Mouse (Mus musculus): Measurements from ENCODE around the gene Gm13277.
"Not testable (repeated sequence)": the region's sequence is repeated elsewhere in the genome, so short reads cannot be mapped to it uniquely, and the experiment has no call there.

Gene Gm13277

GRCm38 (mm10) chr4:88782335-88782734 lies 6.1 kb upstream of the Gm13277 start:
- peak in 1 of 2 experiments; percentile 4 for DNase-seq (ENCODE audit: low read depth in 1 of 2, low spot score in 2 of 2)

GRCm38 (mm10) chr4:88785409-88785808 lies 3.0 kb upstream of the Gm13277 start, which contains the start of gene Gm13276:
Gene Gm13276 (plus strand): TSS chr4:88785709.
- DNase-seq (ENCODE audit: low read depth in 1 of 2, low spot score in 2 of 2): not testable (repeated sequence)

GRCm38 (mm10) chr4:88791250-88791649 lies 2.8 kb downstream of the Gm13277 start, which contains the start of gene Gm13278:
Gene Gm13278 (plus strand): TSS chr4:88791550.
- DNase-seq (ENCODE audit: low read depth in 1 of 2, low spot score in 2 of 2): not testable (repeated sequence)

- peak; percentile 61 to 85 for DNase-seq (ENCODE audit: low read depth in 1 of 2, low spot score in 2 of 2)
These were observed 5.7 kb downstream of the Gm13277 start, which contains the start of gene Gm13275 for GRCm38 (mm10) chr4:88793936-88794675. Gene Gm13275 (plus strand): TSS chr4:88794487.

GRCm38 (mm10) chr4:88797097-88797496 lies 8.7 kb downstream of the Gm13277 start, which contains the start of gene Gm13279:
Gene Gm13279 (plus strand): TSS chr4:88797397.
- DNase-seq (ENCODE audit: low read depth in 1 of 2, low spot score in 2 of 2): not testable (repeated sequence)

GRCm38 (mm10) chr4:88799365-88799764 lies 10.9 kb downstream of the Gm13277 start, which contains the start of gene Gm13285:
Gene Gm13285 (plus strand): TSS chr4:88799665.
- DNase-seq (ENCODE audit: low read depth in 1 of 2, low spot score in 2 of 2): not testable (repeated sequence)

DNA sequence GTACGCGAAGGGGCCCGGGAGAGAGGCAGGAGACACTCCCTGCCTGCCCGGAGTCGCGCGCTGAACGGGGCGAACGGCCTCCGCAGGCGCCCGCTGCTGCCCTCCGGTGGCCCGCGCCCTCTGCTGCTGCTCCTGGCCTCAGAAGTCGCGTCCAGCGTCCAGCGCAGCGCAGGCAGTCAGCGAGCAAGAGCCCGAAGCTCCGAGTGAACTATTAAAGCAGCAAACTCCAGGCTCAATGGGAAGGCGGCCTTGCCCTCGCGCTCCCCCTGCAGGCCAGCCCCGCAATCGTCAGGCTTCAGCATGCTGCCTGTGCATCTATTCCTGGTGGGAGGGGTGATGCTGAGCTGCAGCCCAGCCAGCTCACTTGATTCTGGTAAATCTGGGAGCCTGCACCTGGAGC lies 14.5 kb downstream of the Gm13277 start, which contains the start of gene Gm13287:
Gene Gm13287 (plus strand): TSS at position 301 of the 400 bp plus-strand sequence.
- DNase-seq (ENCODE audit: low read depth in 1 of 2, low spot score in 2 of 2): not testable (repeated sequence)

DNA sequence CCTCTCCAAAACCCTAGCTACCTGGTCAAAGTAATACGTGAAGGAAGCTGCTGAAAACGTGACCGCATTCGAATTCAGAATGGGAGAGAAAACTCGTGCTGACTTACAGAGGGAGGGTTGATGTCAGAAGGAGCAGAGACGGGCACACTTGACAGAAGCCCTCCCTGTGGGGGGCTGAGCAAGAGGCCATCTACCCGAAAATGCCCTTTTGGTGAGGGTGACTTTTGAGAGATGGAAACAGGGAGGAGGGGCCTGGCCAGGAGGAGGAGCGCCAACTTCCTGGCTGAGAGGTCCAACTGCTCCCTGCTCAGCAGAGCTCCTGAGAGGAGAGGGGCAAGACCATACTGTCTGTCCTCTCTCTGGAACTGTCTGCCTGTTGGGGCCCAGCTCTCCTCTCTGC lies 16.8 kb downstream of the Gm13277 start, which contains the start of gene Gm13288:
Gene Gm13288 (plus strand): TSS at position 301 of the 400 bp plus-strand sequence.
- DNase-seq (ENCODE audit: low read depth in 1 of 2, low spot score in 2 of 2): not testable (repeated sequence)

DNA sequence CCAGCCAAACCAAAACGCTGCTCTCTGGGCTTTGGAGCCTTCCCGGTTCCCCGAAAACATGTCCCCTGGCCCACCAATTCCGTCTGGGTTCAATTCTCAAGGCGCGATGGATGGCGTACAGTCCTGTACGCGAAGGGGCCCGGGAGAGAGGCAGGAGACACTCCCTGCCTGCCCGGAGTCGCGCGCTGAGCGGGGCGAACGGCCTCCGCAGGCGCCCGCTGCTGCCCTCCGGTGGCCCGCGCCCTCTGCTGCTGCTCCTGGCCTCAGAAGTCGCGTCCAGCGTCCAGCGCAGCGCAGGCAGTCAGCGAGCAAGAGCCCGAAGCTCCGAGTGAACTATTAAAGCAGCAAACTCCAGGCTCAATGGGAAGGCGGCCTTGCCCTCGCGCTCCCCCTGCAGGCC lies 17.3 kb downstream of the Gm13277 start:
- DNase-seq (ENCODE audit: low read depth in 1 of 2, low spot score in 2 of 2): peak in 1 of 2 experiments; percentile 2

GRCm38 (mm10) chr4:88815928-88816327 lies 27.5 kb downstream of the Gm13277 start, which contains the start of gene Ifna7:
Gene Ifna7 (plus strand): TSS chr4:88816228.
- DNase-seq (ENCODE audit: low read depth in 1 of 2, low spot score in 2 of 2): no peak

GRCm38 (mm10) chr4:88819659-88820058 lies 31.2 kb downstream of the Gm13277 start, which contains the start of gene Ifna11:
Gene Ifna11 (plus strand): TSS chr4:88819959.
- DNase-seq (ENCODE audit: low read depth in 1 of 2, low spot score in 2 of 2): no peak

DNA sequence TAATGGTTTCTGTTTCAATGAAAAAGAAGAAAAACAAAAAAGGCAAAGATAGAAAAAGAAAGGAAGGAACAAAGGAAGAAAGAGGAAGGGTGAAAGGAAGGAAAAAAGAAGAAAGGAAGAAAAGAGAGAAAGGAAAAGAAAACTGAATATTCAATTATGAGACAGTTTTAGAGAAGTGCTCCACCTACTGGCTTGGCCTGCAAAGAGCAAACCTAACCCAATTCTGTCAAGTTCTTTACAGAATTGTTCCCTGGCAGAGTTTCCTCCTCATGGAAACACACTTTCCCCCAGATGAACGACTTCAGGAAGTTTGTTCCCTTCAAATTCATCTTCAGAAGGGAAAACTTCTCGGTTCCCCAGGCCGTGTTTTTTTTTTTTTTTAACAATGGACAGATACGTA lies 34.6 kb downstream of the Gm13277 start:
- no peak for DNase-seq (ENCODE audit: low read depth in 1 of 2, low spot score in 2 of 2)

DNA sequence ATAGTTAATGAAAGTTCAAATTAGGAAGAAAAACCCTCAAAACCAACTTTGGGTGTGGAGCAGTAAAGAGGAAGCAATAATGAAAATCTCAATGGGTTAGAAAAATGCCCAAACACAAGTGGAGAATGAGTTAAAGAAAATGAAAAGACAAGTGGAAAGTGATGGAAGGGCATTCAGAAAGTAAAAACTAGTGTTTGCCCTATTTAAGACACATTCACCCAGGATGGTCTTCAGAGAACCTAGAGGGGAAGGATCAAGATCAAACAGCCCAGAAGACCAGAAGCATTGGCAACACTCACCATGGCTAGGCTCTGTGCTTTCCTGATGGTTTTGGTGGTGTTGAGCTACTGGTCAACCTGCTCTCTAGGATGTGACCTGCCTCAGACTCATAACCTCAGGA lies 38.7 kb downstream of the Gm13277 start, which contains the start of gene Ifna6:
Gene Ifna6 (plus strand): TSS at position 301 of the 400 bp plus-strand sequence.
- DNase-seq (ENCODE audit: low read depth in 1 of 2, low spot score in 2 of 2): not testable (repeated sequence)

GRCm38 (mm10) chr4:88830523-88830922 lies 42.1 kb downstream of the Gm13277 start:
- DNase-seq (ENCODE audit: low read depth in 1 of 2, low spot score in 2 of 2): no peak

GRCm38 (mm10) chr4:88835225-88835624 lies 46.8 kb downstream of the Gm13277 start, which contains the start of gene Ifna5:
Gene Ifna5 (plus strand): TSS chr4:88835525.
- DNase-seq (ENCODE audit: low read depth in 1 of 2, low spot score in 2 of 2): not testable (repeated sequence)

Data from monocyte, adult 2 months (primary cell).